Mouse (Mus musculus) testis, adult 2 months (tissue): Measurements from ENCODE around the gene Ppp1r3d. TPM values are rescaled to one million over a fixed set of nuclear protein-coding genes. Genes with fewer than 3 reads are reported as not detected.

Source experiments
- H3K27ac ChIP-seq: fragments of 200-500 bp; 2 replicates; pipeline ENCODE4 v1.5.1; 2012; ENCODE audit warnings: low read depth, low read length; ENCODE audit not compliant: control insufficient read depth, insufficient read depth
- H3K27me3 ChIP-seq: fragments of 200-500 bp; 2 replicates; pipeline ENCODE4 v1.6.1; 2012; ENCODE audit warnings: mild to moderate bottlenecking, low read length, moderate library complexity; ENCODE audit not compliant: control insufficient read depth, insufficient read depth
- H3K36me3 ChIP-seq: fragments of 200-500 bp; 2 replicates; pipeline ENCODE4 v1.6.1; 2012; ENCODE audit warnings: mild to moderate bottlenecking, low read length; ENCODE audit not compliant: control insufficient read depth, insufficient read depth
- H3K4me1 ChIP-seq: fragments of 200-500 bp; 2 replicates; pipeline ENCODE4 v1.6.1; 2012; ENCODE audit warnings: low read length; ENCODE audit not compliant: control insufficient read depth, insufficient read depth
- H3K4me3 ChIP-seq: fragments of 200-500 bp; 2 replicates; pipeline ENCODE4 v1.5.1; 2012; ENCODE audit warnings: low read depth, mild to moderate bottlenecking, low read length, moderate library complexity, mixed read lengths; ENCODE audit not compliant: control insufficient read depth
- CTCF ChIP-seq: fragments of 200-500 bp; IDR thresholded peaks from 2 replicates; pipeline ENCODE4 v1.5.1; 2012; ENCODE audit warnings: low read depth, mild to moderate bottlenecking, inconsistent platforms, low read length, moderate library complexity; ENCODE audit not compliant: control insufficient read depth, insufficient read depth, insufficient replicate concordance
- POLR2A ChIP-seq: fragments of 200-500 bp; IDR thresholded peaks from 2 replicates; pipeline ENCODE4 v1.6.1; 2012; ENCODE audit warnings: low read depth, mild to moderate bottlenecking, inconsistent platforms, low read length, moderate library complexity; ENCODE audit not compliant: control insufficient read depth
- polyA plus RNA-seq: library from polyadenylated mRNA; depleted of rRNA; stranded (reverse); fragments of >200 nt; gene quantifications from 2 replicates; pipeline ENCODE4 v1.2.3, GENCODE M21; 2012

Gene Ppp1r3d
- polyA plus RNA-seq, 1 experiment: 0.64 TPM

GRCm38 (mm10) chr2:178437311-178437710, 23.0 kb upstream of the Ppp1r3d start:
- no peak overlapping the region for H3K4me3 ChIP-seq
- H3K4me1 ChIP-seq: no peaks in the 10 kb centered on the region
- no peak for TF ChIP-seq CTCF
- no peak for TF ChIP-seq POLR2A
- H3K27ac ChIP-seq: no peak overlapping the region
- H3K27me3 ChIP-seq: no peaks in the 10 kb centered on the region
- H3K36me3 ChIP-seq: no peaks in the 10 kb centered on the region

- no peak overlapping the region for H3K27ac ChIP-seq
- no peak for TF ChIP-seq CTCF
- no peak for TF ChIP-seq POLR2A
- no peaks in the 10 kb centered on the region for H3K27me3 ChIP-seq
- H3K36me3 ChIP-seq: no peaks in the 10 kb centered on the region
- no peaks in the 10 kb centered on the region for H3K4me1 ChIP-seq
- H3K4me3 ChIP-seq: no peak overlapping the region
Measured at GRCm38 (mm10) chr2:178433903-178434302, 19.6 kb upstream of the Ppp1r3d start.

GRCm38 (mm10) chr2:178433495-178433894, 19.2 kb upstream of the Ppp1r3d start:
- no peaks in the 10 kb centered on the region for H3K27me3 ChIP-seq
- H3K4me3 ChIP-seq: no peak overlapping the region
- H3K27ac ChIP-seq: no peak overlapping the region
- no peak for TF ChIP-seq CTCF
- TF ChIP-seq POLR2A: no peak
- H3K36me3 ChIP-seq: no peaks in the 10 kb centered on the region
- no peaks in the 10 kb centered on the region for H3K4me1 ChIP-seq

GRCm38 (mm10) chr2:178430231-178430630, 16.0 kb upstream of the Ppp1r3d start, which contains the start of gene Cdh26:
Gene Cdh26, plus strand, starts transcription at chr2:178430531.
- H3K27ac ChIP-seq: no peak within 1 kb of the TSS
- H3K27me3 ChIP-seq: no peaks in the 10 kb centered on the region
- no peak for TF ChIP-seq POLR2A
- no peak for TF ChIP-seq CTCF

GRCm38 (mm10) chr2:178429426-178429825, 15.2 kb upstream of the Ppp1r3d start:
- Histone ChIP-seq H3K27me3 (no peaks in the 10 kb centered on the region), H3K4me3 (no peak overlapping the region), H3K36me3 (no peaks in the 10 kb centered on the region), H3K27ac (no peak overlapping the region), H3K4me1 (no peaks in the 10 kb centered on the region)
- no peak for TF ChIP-seq POLR2A
- no peak for TF ChIP-seq CTCF

More at GRCm38 (mm10) chr2:178430231-178430630, 16.0 kb upstream of the Ppp1r3d start, which contains the start of gene Cdh26:
- H3K36me3 ChIP-seq: no peaks in the 10 kb centered on the region
- H3K4me3 ChIP-seq: no peak within 1 kb of the TSS
- no peaks in the 10 kb centered on the region for H3K4me1 ChIP-seq

- TF ChIP-seq POLR2A (no peak), CTCF (no peak)
- no peaks in the 10 kb centered on the region for H3K36me3 ChIP-seq
- H3K27me3 ChIP-seq: no peaks in the 10 kb centered on the region
- H3K4me1 ChIP-seq: no peaks in the 10 kb centered on the region
- no peak overlapping the region for H3K27ac ChIP-seq
- no peak overlapping the region for H3K4me3 ChIP-seq
Measured at GRCm38 (mm10) chr2:178428676-178429075, 14.4 kb upstream of the Ppp1r3d start.

- H3K4me3 ChIP-seq: no peak overlapping the region
- H3K27me3 ChIP-seq: no peaks in the 10 kb centered on the region
- no peaks in the 10 kb centered on the region for H3K36me3 ChIP-seq
- H3K4me1 ChIP-seq: no peaks in the 10 kb centered on the region
- TF ChIP-seq POLR2A: no peak
- TF ChIP-seq CTCF: no peak
- no peak overlapping the region for H3K27ac ChIP-seq
Measured at GRCm38 (mm10) chr2:178428183-178428582, 13.9 kb upstream of the Ppp1r3d start.

GRCm38 (mm10) chr2:178427181-178427580, 12.9 kb upstream of the Ppp1r3d start:
- TF ChIP-seq POLR2A (no peak), CTCF (no peak)
- Histone ChIP-seq H3K36me3 (no peaks in the 10 kb centered on the region), H3K27me3 (no peaks in the 10 kb centered on the region), H3K4me3 (no peak overlapping the region), H3K4me1 (no peaks in the 10 kb centered on the region), H3K27ac (no peak overlapping the region)
